Mouse (Mus musculus): ENCODE data around the gene B9d2.

The B9d2 gene

GRCm38 (mm10) chr7:25729862-25730261 lies 49.3 kb downstream of the B9d2 start:
- DNase-seq (ENCODE audit: extremely low spot score, low spot score): no peak

GRCm38 (mm10) chr7:25731294-25732055 lies 50.9 kb downstream of the B9d2 start:
- DNase-seq (ENCODE audit: extremely low spot score, low spot score): no peak

- no peak for DNase-seq (ENCODE audit: extremely low spot score, low spot score)
Observed at GRCm38 (mm10) chr7:25734991-25735390, 54.4 kb downstream of the B9d2 start.
